Mouse (Mus musculus): ENCODE data around the gene Tmem9. TPM values are rescaled to one million over a fixed set of nuclear protein-coding genes. Genes with fewer than 3 reads are reported as not detected.

Tmem9 gene
- total and polyA plus RNA-seq, 2 experiments from 2014 or later = 46.0 to 51.2 TPM

DNA sequence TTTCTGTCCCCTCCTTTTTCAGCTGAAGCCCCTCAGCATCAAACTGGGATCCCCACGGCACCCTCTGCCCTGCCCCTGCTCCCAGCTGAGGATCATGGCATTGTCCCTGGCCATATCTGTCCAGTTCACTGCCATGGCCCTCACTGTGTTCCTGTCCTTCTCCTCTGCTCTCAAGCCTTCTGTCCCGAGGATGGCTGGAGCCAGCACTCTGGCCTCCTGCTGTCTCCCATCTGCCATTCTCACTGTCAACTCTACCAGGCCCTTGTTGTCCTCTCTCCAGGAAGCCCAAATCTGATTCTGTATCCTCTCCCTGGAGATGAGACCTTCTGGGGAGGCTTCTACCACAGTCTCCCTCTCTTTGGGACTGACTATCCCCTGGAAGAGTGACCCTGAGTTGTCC is 37.5 kb upstream of the Tmem9 start:
- no peak overlapping the region for H3K27ac ChIP-seq (ENCODE audit: low read depth)
- DNase-seq (ENCODE audit: low spot score) = no peak

DNA sequence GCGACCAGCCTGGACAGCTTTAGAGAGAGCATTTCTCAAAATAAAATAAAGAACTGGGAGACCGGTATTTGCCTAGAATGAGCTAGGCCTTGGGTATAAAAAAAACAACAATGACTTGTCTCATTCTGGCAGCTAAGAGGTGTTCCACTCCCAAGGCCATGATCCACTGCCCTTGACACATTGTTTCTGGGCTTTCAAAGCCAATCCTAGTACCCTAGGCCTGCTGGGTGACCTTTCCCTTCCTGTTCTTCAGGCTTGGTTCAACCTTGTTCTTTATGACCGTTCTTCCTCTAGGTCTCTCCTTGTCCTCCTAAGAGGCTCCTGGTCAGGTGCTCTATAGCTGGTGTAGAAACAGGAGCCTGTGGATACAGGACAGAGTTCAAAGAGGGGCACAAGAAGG is 35.4 kb upstream of the Tmem9 start:
- no peaks in the 10 kb centered on the region for H3K27me3 ChIP-seq (ENCODE audit: control insufficient read depth, insufficient read depth, low read length)
- 87% methylated on average over 3 of the region's 3 CpGs for WGBS
- no peak overlapping the region for H3K27ac ChIP-seq (ENCODE audit: low read depth)
- ATAC-seq (ENCODE audit: insufficient read depth, low read depth) (no peak), DNase-seq (ENCODE audit: low spot score) (no peak)
- no peaks in the 10 kb centered on the region for H3K9me3 ChIP-seq (replicated peaks; ENCODE audit: control insufficient read depth, low read length)
- no peak overlapping the region for H3K4me3 ChIP-seq (ENCODE audit: low read depth, low read length)
- TF ChIP-seq EP300 (IDR thresholded peaks at IDR 0.05; ENCODE audit: low read depth) (no peak), CTCF (IDR thresholded peaks at IDR 0.05; ENCODE audit: low read depth) (no peak)
- no peaks in the 10 kb centered on the region for H3K4me1 ChIP-seq (ENCODE audit: control insufficient read depth, insufficient read depth)
- H3K36me3 ChIP-seq (replicated peaks; ENCODE audit: control insufficient read depth, insufficient read depth, low read length) = no peaks in the 10 kb centered on the region
- no peak overlapping the region for H3K9ac ChIP-seq (replicated peaks; ENCODE audit: low read depth, low read length)
- no peak overlapping the region for H3K4me2 ChIP-seq (ENCODE audit: low read depth, low read length)

More for the DNA sequence above, 37.5 kb upstream of the Tmem9 start:
- no peak overlapping the region for H3K4me3 ChIP-seq (ENCODE audit: low read depth, low read length)
- no peaks in the 10 kb centered on the region for H3K9me3 ChIP-seq (replicated peaks; ENCODE audit: control insufficient read depth, low read length)
- H3K4me2 ChIP-seq (ENCODE audit: low read depth, low read length) = no peak overlapping the region
- H3K36me3 ChIP-seq (replicated peaks; ENCODE audit: control insufficient read depth, insufficient read depth, low read length) = no peaks in the 10 kb centered on the region
- TF ChIP-seq CTCF (IDR thresholded peaks at IDR 0.05; ENCODE audit: low read depth) (no peak), EP300 (IDR thresholded peaks at IDR 0.05; ENCODE audit: low read depth) (no peak)
- H3K4me1 ChIP-seq (ENCODE audit: control insufficient read depth, insufficient read depth) = no peaks in the 10 kb centered on the region
- no peaks in the 10 kb centered on the region for H3K27me3 ChIP-seq (ENCODE audit: control insufficient read depth, insufficient read depth, low read length)
- ATAC-seq (ENCODE audit: insufficient read depth, low read depth) = no peak
- no peak overlapping the region for H3K9ac ChIP-seq (replicated peaks; ENCODE audit: low read depth, low read length)
- 55% methylated on average over 2 of the region's 2 CpGs for WGBS

DNA sequence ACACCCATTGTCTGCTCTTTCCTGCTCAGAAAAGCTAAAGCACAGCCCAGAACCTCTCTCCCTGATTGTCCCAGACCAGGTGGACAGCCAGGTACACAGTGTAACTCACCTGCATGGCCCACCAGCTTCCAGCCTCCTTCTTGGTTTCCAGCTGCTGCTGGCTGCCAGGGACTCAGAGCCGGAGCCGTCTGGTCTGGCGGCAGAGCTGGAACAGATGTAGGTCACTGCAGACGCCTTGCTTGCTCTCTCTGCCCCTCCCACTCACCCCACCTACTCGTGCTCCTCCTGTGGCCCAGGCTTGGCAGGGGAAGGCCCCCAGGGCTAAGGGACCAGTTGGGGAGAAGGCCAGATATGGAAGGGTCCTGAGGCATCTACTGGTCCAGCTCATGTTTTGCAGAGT is 23.8 kb upstream of the Tmem9 start:
- H3K4me2 ChIP-seq (ENCODE audit: low read depth, low read length) = no peak overlapping the region
- ATAC-seq (ENCODE audit: insufficient read depth, low read depth) (no peak), DNase-seq (ENCODE audit: low spot score) (no peak)
- no peaks in the 10 kb centered on the region for H3K9me3 ChIP-seq (replicated peaks; ENCODE audit: control insufficient read depth, low read length)
- H3K4me1 ChIP-seq (ENCODE audit: control insufficient read depth, insufficient read depth) = no peaks in the 10 kb centered on the region
- H3K4me3 ChIP-seq (ENCODE audit: low read depth, low read length) = no peak overlapping the region
- H3K27ac ChIP-seq (ENCODE audit: low read depth) = no peak overlapping the region
- 0 out of 2 replicates have a peak, but pooled peaks cover 5% of the 10 kb centered on the region for H3K27me3 ChIP-seq (ENCODE audit: control insufficient read depth, insufficient read depth, low read length)
- no peaks in the 10 kb centered on the region for H3K36me3 ChIP-seq (replicated peaks; ENCODE audit: control insufficient read depth, insufficient read depth, low read length)
- TF ChIP-seq CTCF (IDR thresholded peaks at IDR 0.05; ENCODE audit: low read depth) (no peak), EP300 (IDR thresholded peaks at IDR 0.05; ENCODE audit: low read depth) (no peak)
- H3K9ac ChIP-seq (replicated peaks; ENCODE audit: low read depth, low read length) = no peak overlapping the region
- WGBS = 26% methylated on average over 5 of the region's 5 CpGs

DNA sequence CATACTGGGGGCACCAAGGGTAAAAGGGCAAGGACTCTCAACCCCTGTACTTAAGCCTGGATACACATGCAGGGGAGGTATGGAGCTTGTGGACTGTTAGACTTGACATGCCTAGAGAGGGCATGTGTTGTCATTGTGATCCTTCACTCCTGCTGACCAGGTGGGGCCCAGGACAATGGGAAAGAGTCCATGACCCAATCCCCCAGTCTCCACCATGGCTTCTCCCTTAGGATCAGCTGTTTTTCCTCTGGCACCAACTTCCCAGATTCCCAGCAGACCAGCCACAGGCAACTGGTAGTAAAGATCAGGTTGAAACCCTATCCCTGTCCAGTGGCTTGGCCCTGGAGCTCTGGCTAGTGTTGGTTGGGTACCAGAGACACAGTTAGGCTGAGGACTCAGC is 18.1 kb upstream of the Tmem9 start:
- TF ChIP-seq EP300 (IDR thresholded peaks at IDR 0.05; ENCODE audit: low read depth) = no peak
- no peak for TF ChIP-seq CTCF (IDR thresholded peaks at IDR 0.05; ENCODE audit: low read depth)
- ATAC-seq (ENCODE audit: insufficient read depth, low read depth) (no peak), DNase-seq (ENCODE audit: low spot score) (no peak)
- no peak overlapping the region for H3K9ac ChIP-seq (replicated peaks; ENCODE audit: low read depth, low read length)
- H3K9me3 ChIP-seq (replicated peaks; ENCODE audit: control insufficient read depth, low read length) = no peaks in the 10 kb centered on the region
- H3K27me3 ChIP-seq (ENCODE audit: control insufficient read depth, insufficient read depth, low read length) = no peaks in the 10 kb centered on the region
- no peak overlapping the region for H3K4me2 ChIP-seq (ENCODE audit: low read depth, low read length)
- no peak overlapping the region for H3K27ac ChIP-seq (ENCODE audit: low read depth)
- no peak overlapping the region for H3K4me3 ChIP-seq (ENCODE audit: low read depth, low read length)
- H3K4me1 ChIP-seq (ENCODE audit: control insufficient read depth, insufficient read depth) = no peaks in the 10 kb centered on the region
- no peaks in the 10 kb centered on the region for H3K36me3 ChIP-seq (replicated peaks; ENCODE audit: control insufficient read depth, insufficient read depth, low read length)

DNA sequence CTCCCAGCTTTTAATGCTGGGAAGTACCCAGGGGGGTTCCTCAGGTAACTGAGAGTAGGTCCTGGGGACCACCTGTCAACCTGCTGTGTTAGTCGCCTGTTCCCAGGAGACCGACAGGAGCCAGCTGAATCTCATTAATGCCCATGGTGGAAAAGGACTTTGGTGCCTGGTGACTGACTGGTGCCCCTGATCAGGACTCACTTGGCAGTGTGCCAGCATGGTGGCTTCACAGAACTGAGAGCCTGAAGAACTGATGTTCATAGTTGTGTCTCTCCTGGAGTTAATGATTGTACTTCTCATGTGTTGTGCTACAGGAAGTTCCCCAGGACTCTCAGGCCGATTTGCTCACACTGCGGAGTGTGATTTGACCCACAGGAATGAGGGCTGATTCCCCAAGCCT is 14.5 kb upstream of the Tmem9 start:
- Histone ChIP-seq H3K27me3 (ENCODE audit: control insufficient read depth, insufficient read depth, low read length) (no peaks in the 10 kb centered on the region), H3K9me3 (replicated peaks; ENCODE audit: control insufficient read depth, low read length) (no peaks in the 10 kb centered on the region), H3K4me2 (ENCODE audit: low read depth, low read length) (no peak overlapping the region), H3K36me3 (replicated peaks; ENCODE audit: control insufficient read depth, insufficient read depth, low read length) (no peaks in the 10 kb centered on the region), H3K9ac (replicated peaks; ENCODE audit: low read depth, low read length) (no peak overlapping the region), H3K4me1 (ENCODE audit: control insufficient read depth, insufficient read depth) (no peaks in the 10 kb centered on the region), H3K4me3 (ENCODE audit: low read depth, low read length) (no peak overlapping the region), H3K27ac (ENCODE audit: low read depth) (no peak overlapping the region)
- WGBS = 69% methylated on average over 4 of the region's 4 CpGs
- no peak for ATAC-seq (ENCODE audit: insufficient read depth, low read depth)
- no peak for DNase-seq (ENCODE audit: low spot score)
- TF ChIP-seq EP300 (IDR thresholded peaks at IDR 0.05; ENCODE audit: low read depth) = no peak
- no peak for TF ChIP-seq CTCF (IDR thresholded peaks at IDR 0.05; ENCODE audit: low read depth)

DNA sequence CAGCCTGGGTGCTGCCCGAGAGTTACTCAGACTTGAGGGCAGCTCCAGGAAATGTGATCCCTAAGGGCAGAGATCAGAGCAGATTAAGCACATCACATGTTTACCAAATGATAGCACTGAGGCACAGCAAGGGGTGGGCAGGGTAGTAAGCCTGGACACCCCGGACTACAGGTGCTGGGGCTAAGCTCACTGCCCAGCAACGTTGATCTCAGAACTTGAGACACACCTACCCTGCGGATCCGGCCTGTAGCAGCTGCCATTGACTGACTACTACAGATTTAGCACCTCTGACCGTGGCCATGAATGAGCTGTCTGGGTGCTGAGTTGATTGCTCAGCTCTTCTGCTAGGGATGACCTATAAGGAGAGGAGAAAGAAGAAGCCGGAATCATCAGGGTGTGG is 10.4 kb upstream of the Tmem9 start:
- no peaks in the 10 kb centered on the region for H3K9me3 ChIP-seq (replicated peaks; ENCODE audit: control insufficient read depth, low read length)
- H3K9ac ChIP-seq (replicated peaks; ENCODE audit: low read depth, low read length) = no peak overlapping the region
- no peak for DNase-seq (ENCODE audit: low spot score)
- H3K36me3 ChIP-seq (replicated peaks; ENCODE audit: control insufficient read depth, insufficient read depth, low read length) = no peaks in the 10 kb centered on the region
- H3K4me2 ChIP-seq (ENCODE audit: low read depth, low read length) = no peak overlapping the region
- WGBS = 61% methylated on average over 7 of the region's 7 CpGs
- no peak overlapping the region for H3K4me3 ChIP-seq (ENCODE audit: low read depth, low read length)
- TF ChIP-seq EP300 (IDR thresholded peaks at IDR 0.05; ENCODE audit: low read depth) (no peak), CTCF (IDR thresholded peaks at IDR 0.05; ENCODE audit: low read depth) (no peak)
- H3K27me3 ChIP-seq (ENCODE audit: control insufficient read depth, insufficient read depth, low read length) = no peaks in the 10 kb centered on the region
- peaks cover 5% of the 10 kb centered on the region; the same call in 1 of the 2 replicates for H3K4me1 ChIP-seq (ENCODE audit: control insufficient read depth, insufficient read depth)
- no peak overlapping the region for H3K27ac ChIP-seq (ENCODE audit: low read depth)
- no peak for ATAC-seq (ENCODE audit: insufficient read depth, low read depth)
